Mouse (Mus musculus): ENCODE results near the gene Hnrnpa3.

DNA sequence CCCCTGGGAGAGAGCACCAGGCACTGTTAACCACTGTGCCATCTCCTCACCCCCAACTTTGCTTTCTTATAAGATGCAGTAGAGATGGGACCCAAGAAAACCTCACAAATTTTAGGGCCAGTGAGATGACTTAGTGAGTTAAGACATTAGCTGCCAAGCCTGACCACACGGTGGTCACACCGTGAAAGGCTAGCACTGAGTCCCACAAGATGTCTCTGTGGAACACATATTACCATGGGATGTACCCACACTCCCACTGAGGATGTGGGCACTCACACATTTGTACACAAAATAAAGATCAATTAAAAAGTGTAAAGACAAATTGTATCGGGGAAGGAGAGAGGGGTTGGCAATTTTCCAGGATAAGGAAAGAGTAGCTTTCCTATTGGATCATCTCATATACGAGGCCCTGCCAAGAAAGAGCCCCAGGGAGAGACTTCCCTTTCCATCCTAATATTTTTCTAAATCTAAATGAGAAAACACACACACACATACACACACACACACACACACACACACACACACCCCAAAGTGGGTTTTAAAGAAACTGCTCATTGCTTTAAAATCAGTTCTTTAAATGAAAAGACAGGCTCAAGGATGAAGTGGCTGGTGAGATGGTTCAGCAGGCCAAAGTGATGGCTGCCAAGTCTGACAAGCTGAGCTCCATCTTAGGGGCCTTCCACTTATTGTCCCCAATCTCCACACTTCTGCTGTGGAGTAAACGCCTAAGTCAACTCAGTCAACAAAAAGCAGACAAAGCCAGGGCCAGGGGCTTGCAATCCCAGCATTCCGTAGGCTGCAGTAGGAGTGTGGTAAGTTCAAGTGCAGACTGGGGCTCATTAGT is 32.2 kb upstream of the Hnrnpa3 start:
- TF ChIP-seq POLR2A (IDR thresholded peaks at IDR 0.05; ENCODE audit: low read depth, low read length), result no peak
- TF ChIP-seq CTCF (IDR thresholded peaks at IDR 0.05; ENCODE audit: extremely low read depth, insufficient read length, insufficient replicate concordance, low read depth, low read length), result no peak
